Mouse (Mus musculus): ENCODE data around the gene Gm17660.

Gm17660 gene

GRCm38 (mm10) chr5:104077508-104077907, at the start of gene Gm17660:
Gene Gm17660, minus strand, starts transcription at chr5:104077608.
- DNase-seq (ENCODE audit: low spot score in 2 of 2) = peak in 1 of 2 experiments; percentile 15

GRCm38 (mm10) chr5:104126561-104127320, 49.3 kb upstream of the Gm17660 start:
- DNase-seq (ENCODE audit: low spot score in 2 of 2) = peak; percentile 32 to 59

- no peak for DNase-seq (ENCODE audit: low spot score in 2 of 2)
These were observed 46.7 kb upstream of the Gm17660 start for GRCm38 (mm10) chr5:104124016-104124658.

GRCm38 (mm10) chr5:104115890-104116289, 38.5 kb upstream of the Gm17660 start:
- DNase-seq (ENCODE audit: low spot score in 2 of 2) = peak; percentile 43 to 51

GRCm38 (mm10) chr5:104115118-104115517, 37.7 kb upstream of the Gm17660 start:
- peak; percentile 76 to 77 for DNase-seq (ENCODE audit: low spot score in 2 of 2)

GRCm38 (mm10) chr5:104113491-104114172, 36.2 kb upstream of the Gm17660 start, which contains the start of gene Sparcl1:
Gene Sparcl1, minus strand, starts transcription at chr5:104113733.
- peak; percentile 76 to 85 for DNase-seq (ENCODE audit: low spot score in 2 of 2)

- no peak for DNase-seq (ENCODE audit: low spot score in 2 of 2)
These were observed 35.1 kb upstream of the Gm17660 start for GRCm38 (mm10) chr5:104112511-104112910.

GRCm38 (mm10) chr5:104112016-104112415, 34.6 kb upstream of the Gm17660 start:
- peak; percentile 59 to 61 for DNase-seq (ENCODE audit: low spot score in 2 of 2)

GRCm38 (mm10) chr5:104110171-104110920, 32.9 kb upstream of the Gm17660 start:
- peak; percentile 77 to 89 for DNase-seq (ENCODE audit: low spot score in 2 of 2)

GRCm38 (mm10) chr5:104109516-104109915, 32.1 kb upstream of the Gm17660 start:
- DNase-seq (ENCODE audit: low spot score in 2 of 2) = peak in 1 of 2 experiments; percentile 35

GRCm38 (mm10) chr5:104108879-104109369, 31.5 kb upstream of the Gm17660 start:
- DNase-seq (ENCODE audit: low spot score in 2 of 2) = peak; percentile 76 to 85

GRCm38 (mm10) chr5:104108127-104108875, 30.9 kb upstream of the Gm17660 start:
- DNase-seq (ENCODE audit: low spot score in 2 of 2) = peak; percentile 61 to 70

GRCm38 (mm10) chr5:104104111-104104510, 26.7 kb upstream of the Gm17660 start:
- DNase-seq (ENCODE audit: low spot score in 2 of 2) = no peak

GRCm38 (mm10) chr5:104103171-104103570, 25.8 kb upstream of the Gm17660 start:
- no peak for DNase-seq (ENCODE audit: low spot score in 2 of 2)

GRCm38 (mm10) chr5:104101678-104102531, 24.5 kb upstream of the Gm17660 start:
- DNase-seq (ENCODE audit: low spot score in 2 of 2) = peak; percentile 52 to 63

GRCm38 (mm10) chr5:104096078-104096938, 18.9 kb upstream of the Gm17660 start:
- no peak for DNase-seq (ENCODE audit: low spot score in 2 of 2)

- no peak for DNase-seq (ENCODE audit: low spot score in 2 of 2)
These were observed 18.1 kb upstream of the Gm17660 start for GRCm38 (mm10) chr5:104095416-104096077.

- peak in 1 of 2 experiments; percentile 17 for DNase-seq (ENCODE audit: low spot score in 2 of 2)
These were observed 12.3 kb upstream of the Gm17660 start for GRCm38 (mm10) chr5:104089751-104090150.

All from right cerebral cortex, postnatal 10 days (tissue).